Mouse (Mus musculus): ENCODE results near the gene Prr12. TPM values are rescaled to one million over a fixed set of nuclear protein-coding genes. Genes with fewer than 3 reads are reported as not detected.

Gene Prr12
- polyA plus RNA-seq, 1 experiment from 2014 or later = 2.0 TPM

DNA sequence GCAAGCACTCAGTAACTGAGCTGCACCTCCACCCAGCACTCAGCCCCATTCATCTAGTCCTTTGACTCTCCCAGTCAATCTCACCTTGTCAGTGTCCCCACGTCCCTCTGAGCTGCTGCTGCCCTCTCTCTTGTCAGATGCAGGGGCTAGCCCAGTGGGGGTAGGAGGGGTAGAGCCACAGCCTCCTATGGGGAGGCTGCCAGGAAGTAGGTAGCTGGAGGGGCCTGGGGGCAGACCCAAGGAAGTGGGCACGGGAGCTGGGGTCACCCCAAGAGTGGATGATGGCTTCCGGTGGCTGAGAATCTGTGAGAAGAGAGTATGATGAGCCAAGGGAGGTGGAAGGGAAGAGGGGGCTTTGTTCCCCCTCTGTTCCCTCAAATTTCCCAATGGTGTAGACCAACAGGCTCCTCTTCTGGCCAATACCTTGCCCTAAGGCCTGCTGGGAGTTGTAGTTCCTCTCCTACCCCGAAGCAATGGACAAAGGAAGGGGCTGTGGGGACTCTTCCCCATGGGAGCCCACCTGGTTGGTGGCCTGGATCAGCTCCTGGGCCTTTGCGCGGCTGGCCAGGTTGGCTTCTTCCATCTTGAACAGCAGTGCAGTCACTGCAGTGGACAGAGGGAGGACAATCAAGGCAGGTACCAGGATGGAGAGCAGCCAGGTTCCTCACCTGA, 47.2 kb downstream of the Prr12 start:
- H3K9me3 ChIP-seq (replicated peaks; ENCODE audit: control insufficient read depth, low read length) = no peaks in the 10 kb centered on the region
- H3K36me3 ChIP-seq (ENCODE audit: control insufficient read depth, insufficient read depth) = peaks cover 79% of the 10 kb centered on the region
- no peak overlapping the region for H3K4me3 ChIP-seq (ENCODE audit: low read depth, low read length)
- WGBS (ENCODE audit: insufficient replicate concordance) = 63% methylated on average over 6 of the region's 6 CpGs
- no peaks in the 10 kb centered on the region for H3K27me3 ChIP-seq (ENCODE audit: control insufficient read depth, insufficient read depth, low read depth, low read length)
- no peak overlapping the region for H3K9ac ChIP-seq (ENCODE audit: low read depth, low read length)
- no peak overlapping the region for H3K4me2 ChIP-seq (ENCODE audit: low read depth, low read length)
- H3K4me1 ChIP-seq (ENCODE audit: control insufficient read depth, low read depth, low read length) = no peaks in the 10 kb centered on the region; the same call in none of the 2 replicates
- no peak for ATAC-seq (ENCODE audit: low read depth)
- H3K27ac ChIP-seq (ENCODE audit: low read length) = no peak overlapping the region

DNA sequence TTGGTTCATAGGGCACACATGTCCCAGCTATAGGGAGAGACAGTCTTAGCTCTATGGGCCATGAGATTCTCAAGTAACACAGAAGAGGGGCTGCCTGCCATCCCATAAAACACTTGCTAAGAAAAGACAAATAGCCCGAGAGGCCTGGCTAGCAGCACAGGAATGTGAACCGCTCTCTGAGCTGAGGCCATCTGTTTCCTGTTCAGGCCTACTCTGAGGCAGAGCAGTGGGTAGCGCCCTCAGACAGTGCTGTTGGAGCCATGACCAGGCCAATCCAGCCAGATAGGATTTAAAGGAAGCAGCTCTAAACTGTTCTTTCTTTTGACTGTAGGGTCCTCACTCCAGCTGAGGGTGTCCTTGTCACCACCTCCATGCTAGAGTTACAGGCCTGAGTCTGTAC, 48.1 kb downstream of the Prr12 start:
- H3K27me3 ChIP-seq (ENCODE audit: control insufficient read depth, insufficient read depth, low read depth, low read length) = no peaks in the 10 kb centered on the region
- 61% methylated on average over 3 of the region's 3 CpGs for WGBS (ENCODE audit: insufficient replicate concordance)
- H3K4me2 ChIP-seq (ENCODE audit: low read depth, low read length) = no peak overlapping the region
- H3K4me1 ChIP-seq (ENCODE audit: control insufficient read depth, low read depth, low read length) = peaks cover 4% of the 10 kb centered on the region
- H3K9me3 ChIP-seq (replicated peaks; ENCODE audit: control insufficient read depth, low read length) = no peaks in the 10 kb centered on the region
- ATAC-seq (ENCODE audit: low read depth) = no peak
- no peak overlapping the region for H3K9ac ChIP-seq (ENCODE audit: low read depth, low read length)
- peaks cover 84% of the 10 kb centered on the region for H3K36me3 ChIP-seq (ENCODE audit: control insufficient read depth, insufficient read depth)
- H3K27ac ChIP-seq (ENCODE audit: low read length) = no peak overlapping the region
- H3K4me3 ChIP-seq (ENCODE audit: low read depth, low read length) = no peak overlapping the region

DNA sequence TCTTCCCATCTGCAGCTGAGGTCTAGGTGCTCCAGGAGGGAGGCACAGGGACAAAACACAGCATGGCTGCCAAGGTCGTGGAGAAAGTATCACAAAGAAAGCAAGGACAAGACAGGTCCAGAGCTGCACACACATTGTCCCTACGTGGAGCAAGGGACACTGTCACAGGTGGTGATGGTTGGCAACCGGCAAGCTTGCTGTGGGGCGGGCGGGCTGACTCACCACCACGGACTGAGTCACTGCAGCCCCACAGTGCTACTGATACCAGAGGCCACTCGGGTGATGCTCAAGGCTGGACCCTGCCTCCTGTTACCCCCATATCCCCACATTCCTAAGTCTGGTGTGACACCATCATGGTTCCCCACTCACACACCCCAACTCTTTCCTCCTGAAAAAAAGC, 50.2 kb downstream of the Prr12 start:
- H3K4me1 ChIP-seq (ENCODE audit: control insufficient read depth, low read depth, low read length) = peaks cover 16% of the 10 kb centered on the region
- H3K9me3 ChIP-seq (replicated peaks; ENCODE audit: control insufficient read depth, low read length) = no peaks in the 10 kb centered on the region
- WGBS (ENCODE audit: insufficient replicate concordance) = 69% methylated on average over 7 of the region's 7 CpGs
- H3K36me3 ChIP-seq (ENCODE audit: control insufficient read depth, insufficient read depth) = peaks cover 65% of the 10 kb centered on the region
- no peak overlapping the region for H3K9ac ChIP-seq (ENCODE audit: low read depth, low read length)
- H3K4me3 ChIP-seq (ENCODE audit: low read depth, low read length) = no peak overlapping the region
- no peak overlapping the region for H3K4me2 ChIP-seq (ENCODE audit: low read depth, low read length)
- H3K27ac ChIP-seq (ENCODE audit: low read length) = no peak overlapping the region
- no peak for ATAC-seq (ENCODE audit: low read depth)
- no peaks in the 10 kb centered on the region for H3K27me3 ChIP-seq (ENCODE audit: control insufficient read depth, insufficient read depth, low read depth, low read length)

DNA sequence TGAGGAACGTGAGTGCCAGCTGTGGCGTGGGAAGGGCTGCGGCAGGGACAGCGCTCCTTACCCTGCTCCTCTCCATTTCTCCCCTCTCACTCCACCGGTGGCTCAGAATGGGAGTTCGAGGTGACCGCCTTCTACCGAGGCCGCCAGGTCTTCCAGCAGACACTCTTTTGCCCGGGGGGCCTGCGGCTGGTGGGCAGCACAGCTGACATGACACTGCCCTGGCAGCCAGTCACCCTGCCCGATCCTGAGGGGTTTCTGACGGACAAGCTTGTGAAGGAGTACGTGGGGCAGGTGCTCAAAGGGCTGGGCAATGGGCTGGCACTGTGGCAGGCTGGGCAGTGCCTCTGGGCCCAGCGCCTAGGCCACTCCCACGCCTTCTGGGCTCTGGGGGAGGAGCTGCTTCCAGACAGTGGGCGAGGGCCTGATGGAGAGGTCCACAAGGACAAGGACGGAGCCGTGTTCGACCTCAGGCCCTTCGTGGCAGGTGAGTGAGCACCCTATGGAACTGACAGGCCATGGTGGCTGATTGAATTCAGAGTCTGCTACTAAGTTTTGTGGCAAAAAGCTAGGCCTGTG, 52.1 kb downstream of the Prr12 start:
- no peak overlapping the region for H3K4me3 ChIP-seq (ENCODE audit: low read depth, low read length)
- H3K4me1 ChIP-seq (ENCODE audit: control insufficient read depth, low read depth, low read length) = peaks cover 25% of the 10 kb centered on the region
- no peaks in the 10 kb centered on the region for H3K9me3 ChIP-seq (replicated peaks; ENCODE audit: control insufficient read depth, low read length)
- no peak for ATAC-seq (ENCODE audit: low read depth)
- no peaks in the 10 kb centered on the region for H3K27me3 ChIP-seq (ENCODE audit: control insufficient read depth, insufficient read depth, low read depth, low read length)
- no peak overlapping the region for H3K27ac ChIP-seq (ENCODE audit: low read length)
- no peak overlapping the region for H3K9ac ChIP-seq (ENCODE audit: low read depth, low read length)
- peaks cover 49% of the 10 kb centered on the region for H3K36me3 ChIP-seq (ENCODE audit: control insufficient read depth, insufficient read depth)
- WGBS (ENCODE audit: insufficient replicate concordance) = 82% methylated on average over 21 of the region's 21 CpGs
- H3K4me2 ChIP-seq (ENCODE audit: low read depth, low read length) = no peak overlapping the region

DNA sequence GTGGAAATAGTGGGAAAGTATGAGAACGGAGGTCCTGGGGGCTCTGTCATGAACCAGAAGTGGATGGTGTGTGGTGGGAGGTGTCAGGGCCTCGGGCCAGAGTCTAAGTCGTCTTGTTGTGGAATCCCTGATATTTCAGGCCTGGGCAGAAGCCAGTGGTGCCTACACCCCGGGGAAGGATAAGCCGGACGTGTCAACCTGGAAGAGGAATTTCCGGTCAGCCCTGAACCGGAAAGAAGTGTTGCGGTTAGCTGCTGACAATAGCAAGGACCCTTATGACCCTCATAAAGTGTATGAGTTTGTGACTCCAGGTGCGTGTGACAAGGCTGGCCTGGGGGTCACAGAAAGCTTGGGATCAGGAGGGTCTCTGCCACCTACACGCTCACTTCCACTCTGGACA, 52.9 kb downstream of the Prr12 start:
- peaks cover 25% of the 10 kb centered on the region for H3K4me1 ChIP-seq (ENCODE audit: control insufficient read depth, low read depth, low read length)
- H3K9ac ChIP-seq (ENCODE audit: low read depth, low read length) = no peak overlapping the region
- H3K36me3 ChIP-seq (ENCODE audit: control insufficient read depth, insufficient read depth) = peaks cover 44% of the 10 kb centered on the region
- no peaks in the 10 kb centered on the region for H3K27me3 ChIP-seq (ENCODE audit: control insufficient read depth, insufficient read depth, low read depth, low read length)
- peak overlapping the region; percentile 69; the same call in 1 of the 2 replicates for H3K4me3 ChIP-seq (ENCODE audit: low read depth, low read length)
- ATAC-seq (ENCODE audit: low read depth) = no peak
- H3K4me2 ChIP-seq (ENCODE audit: low read depth, low read length) = no peak overlapping the region
- H3K27ac ChIP-seq (ENCODE audit: low read length) = no peak overlapping the region
- H3K9me3 ChIP-seq (replicated peaks; ENCODE audit: control insufficient read depth, low read length) = no peaks in the 10 kb centered on the region
- whole genome bisulfite sequencing (ENCODE audit: insufficient replicate concordance) = 83% methylated on average over 11 of the region's 11 CpGs

DNA sequence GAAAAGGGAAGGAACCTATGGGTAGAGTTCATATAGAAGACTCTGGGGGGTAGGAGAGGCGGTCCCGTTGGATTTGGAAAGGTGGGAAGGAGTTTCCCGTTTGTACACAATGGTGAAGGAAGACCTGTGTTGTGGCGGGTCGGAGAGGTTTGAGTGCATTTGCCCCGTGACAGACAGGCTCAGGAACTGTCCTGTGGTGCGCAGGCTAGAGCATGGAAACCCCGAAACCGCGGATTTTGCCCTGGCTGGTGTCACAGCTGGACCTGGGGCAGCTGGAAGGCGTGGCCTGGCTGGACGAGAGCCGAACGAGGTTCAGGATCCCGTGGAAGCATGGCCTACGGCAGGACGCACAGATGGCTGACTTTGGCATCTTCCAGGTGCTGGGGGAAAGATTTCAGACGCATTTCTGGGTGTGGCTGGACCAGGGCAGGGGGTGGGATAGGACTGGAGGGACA, 54.2 kb downstream of the Prr12 start, which contains the start of gene Bcl2l12:
Bcl2l12 (minus strand) TSS at position 212 of the 455 bp plus-strand sequence.
- peak within 1 kb of the TSS; percentile 69 for H3K4me3 ChIP-seq (ENCODE audit: low read depth, low read length)
- H3K27ac ChIP-seq (ENCODE audit: low read length) = peak within 1 kb of the TSS; percentile 96
- H3K4me1 ChIP-seq (ENCODE audit: control insufficient read depth, low read depth, low read length) = peaks cover 25% of the 10 kb centered on the region
- H3K9ac ChIP-seq (ENCODE audit: low read depth, low read length) = peak within 1 kb of the TSS; percentile 88
- under 1% methylated on average over 18 of the region's 18 CpGs for WGBS (ENCODE audit: insufficient replicate concordance)
- H3K36me3 ChIP-seq (ENCODE audit: control insufficient read depth, insufficient read depth) = peaks cover 38% of the 10 kb centered on the region
- H3K9me3 ChIP-seq (replicated peaks; ENCODE audit: control insufficient read depth, low read length) = no peaks in the 10 kb centered on the region
- no peaks in the 10 kb centered on the region for H3K27me3 ChIP-seq (ENCODE audit: control insufficient read depth, insufficient read depth, low read depth, low read length)
- peak within 1 kb of the TSS; percentile 87 for H3K4me2 ChIP-seq (ENCODE audit: low read depth, low read length)
- peak; percentile 19; the same call in 1 of the 2 replicates for ATAC-seq (ENCODE audit: low read depth)

DNA sequence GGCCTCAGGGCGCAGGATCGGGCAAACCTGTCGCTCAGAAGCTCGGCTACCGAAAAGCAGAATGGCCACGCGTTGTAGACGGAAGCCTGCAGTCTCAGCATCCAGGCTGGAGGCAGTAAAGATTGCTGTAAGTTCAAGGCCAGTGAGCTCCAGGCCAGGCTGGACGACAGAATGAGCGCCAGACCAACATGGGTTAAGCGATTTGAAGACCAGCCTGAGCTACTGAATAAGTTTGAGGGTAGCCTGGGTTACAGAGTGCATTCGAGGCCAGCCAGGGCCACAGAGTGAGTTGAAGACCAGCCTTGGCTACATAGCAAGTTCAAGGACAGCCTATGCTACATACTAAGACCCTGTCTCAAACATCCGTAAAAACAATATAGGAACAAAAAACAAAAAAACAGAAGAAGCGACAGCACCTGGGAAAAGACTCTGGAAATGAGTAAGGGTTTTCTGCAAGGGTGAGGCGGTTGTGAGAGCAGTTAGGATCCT, 54.7 kb downstream of the Prr12 start:
- ATAC-seq (ENCODE audit: low read depth) = peak; percentile 1; the same call in 1 of the 2 replicates
- peaks cover 32% of the 10 kb centered on the region for H3K36me3 ChIP-seq (ENCODE audit: control insufficient read depth, insufficient read depth)

DNA sequence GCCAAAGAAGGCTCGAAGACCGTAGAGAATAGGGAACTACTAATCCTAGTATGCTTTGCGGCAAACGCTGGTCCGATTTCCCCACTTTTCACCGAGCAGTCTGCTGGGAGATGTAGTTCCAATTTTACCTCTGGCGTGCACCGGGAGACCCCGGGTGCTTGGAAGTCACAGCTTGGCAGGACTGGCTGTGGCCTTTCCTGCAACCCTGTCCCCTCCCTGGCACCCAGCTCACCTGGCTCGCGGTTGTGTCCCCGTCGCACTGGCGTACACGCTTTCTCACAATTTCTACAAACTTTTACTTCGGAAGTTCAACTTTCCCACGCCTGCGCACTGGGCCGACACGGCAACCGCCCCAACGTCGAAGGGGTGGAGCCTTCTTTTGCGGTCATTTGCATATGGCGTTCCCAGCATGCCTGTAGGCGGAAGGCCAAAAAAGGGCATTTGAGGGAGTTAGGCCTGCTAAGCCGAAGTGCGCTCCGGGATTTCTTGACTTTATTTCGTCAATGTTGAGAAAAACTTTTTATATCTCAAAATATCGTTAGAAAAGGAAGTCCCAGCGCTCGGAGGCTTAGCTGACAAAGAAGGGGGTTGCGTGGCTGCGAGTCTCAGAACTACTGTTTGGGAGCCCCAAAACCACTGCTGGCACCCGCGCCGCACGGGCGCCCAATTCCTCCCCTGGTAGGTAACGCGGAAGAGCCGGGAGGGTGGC, 55.3 kb downstream of the Prr12 start, which contains the start of gene Irf3:
Irf3 (plus strand) TSS at position 418 of the 709 bp plus-strand sequence.
- under 1% methylated on average over 43 of the region's 43 CpGs for WGBS (ENCODE audit: insufficient replicate concordance)
- Histone ChIP-seq H3K9me3 (replicated peaks; ENCODE audit: control insufficient read depth, low read length) (no peaks in the 10 kb centered on the region), H3K4me3 (ENCODE audit: low read depth, low read length) (peak within 1 kb of the TSS; percentile 69), H3K36me3 (ENCODE audit: control insufficient read depth, insufficient read depth) (peaks cover 26% of the 10 kb centered on the region), H3K27me3 (ENCODE audit: control insufficient read depth, insufficient read depth, low read depth, low read length) (no peaks in the 10 kb centered on the region), H3K4me1 (ENCODE audit: control insufficient read depth, low read depth, low read length) (peaks cover 25% of the 10 kb centered on the region), H3K9ac (ENCODE audit: low read depth, low read length) (peak within 1 kb of the TSS; percentile 88), H3K4me2 (ENCODE audit: low read depth, low read length) (peak within 1 kb of the TSS; percentile 87), H3K27ac (ENCODE audit: low read length) (peak within 1 kb of the TSS; percentile 96)
- ATAC-seq (ENCODE audit: low read depth) = peak; percentile 91

More for the DNA sequence above, 54.7 kb downstream of the Prr12 start:
- H3K4me3 ChIP-seq (ENCODE audit: low read depth, low read length) = peak overlapping the region; percentile 69
- no peaks in the 10 kb centered on the region for H3K9me3 ChIP-seq (replicated peaks; ENCODE audit: control insufficient read depth, low read length)
- WGBS (ENCODE audit: insufficient replicate concordance) = under 1% methylated on average over 15 of the region's 15 CpGs
- peaks cover 25% of the 10 kb centered on the region for H3K4me1 ChIP-seq (ENCODE audit: control insufficient read depth, low read depth, low read length)
- peak overlapping the region; percentile 87 for H3K4me2 ChIP-seq (ENCODE audit: low read depth, low read length)
- peak overlapping the region; percentile 88 for H3K9ac ChIP-seq (ENCODE audit: low read depth, low read length)
- peak overlapping the region; percentile 96 for H3K27ac ChIP-seq (ENCODE audit: low read length)
- no peaks in the 10 kb centered on the region for H3K27me3 ChIP-seq (ENCODE audit: control insufficient read depth, insufficient read depth, low read depth, low read length)

Measured in liver, embryonic 16.5 days (tissue).